Mouse (Mus musculus) bone marrow, adult 2 months (tissue): Measurements from ENCODE around the gene Smndc1.
"Not testable (repeated sequence)": the region's sequence is repeated elsewhere in the genome, so short reads cannot be mapped to it uniquely, and the experiment has no call there.

Experiments
- CTCF ChIP-seq: fragments of 200-500 bp; IDR thresholded peaks from 2 replicates; pipeline ENCODE4 v1.5.1; 2011; ENCODE audit warnings: low read length, control low read depth; ENCODE audit not compliant: control insufficient read depth, insufficient read depth
- POLR2A ChIP-seq: fragments of 200-500 bp; IDR thresholded peaks from 2 replicates; pipeline ENCODE4 v1.6.1; 2011; ENCODE audit warnings: low read depth, mild to moderate bottlenecking, control low read depth, low read length, borderline replicate concordance; ENCODE audit not compliant: control insufficient read depth

DNA sequence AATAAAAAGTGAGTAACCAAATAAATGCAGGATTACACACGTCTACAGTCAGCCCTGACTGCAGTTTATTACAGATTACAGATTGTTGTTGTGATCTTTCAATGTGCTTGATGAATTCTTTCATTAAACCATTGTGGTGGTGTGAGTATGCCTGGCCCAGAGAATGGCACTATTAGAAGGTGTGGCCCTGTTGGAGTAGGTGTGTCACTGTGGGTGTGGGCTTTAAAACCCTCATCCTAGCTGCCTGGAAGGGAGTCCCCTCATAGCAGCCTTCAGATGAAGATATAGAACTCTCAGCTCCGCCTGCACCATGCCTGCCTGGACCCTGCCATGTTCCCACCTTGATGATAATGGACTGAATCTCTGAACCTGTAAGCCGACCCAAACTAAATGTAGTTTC, 4.6 kb upstream of the Smndc1 start:
- not testable (repeated sequence) for TF ChIP-seq POLR2A, CTCF
